Mouse (Mus musculus) kidney, postnatal 4 days (tissue): Measurements from ENCODE around the gene Anapc5.

ENCODE experiments used
- DNase-seq, 2 experiments: peaks; one replicate each; pipeline ENCODE4 v3.0.0; 2021; ENCODE audit warnings: mixed read lengths in 2 of 2

The Anapc5 gene

GRCm38 (mm10) chr5:122767283-122767682 is 53.9 kb downstream of the Anapc5 start:
- no peak for DNase-seq

- peak; percentile 71 to 77 for DNase-seq
Observed at GRCm38 (mm10) chr5:122764032-122764464, 57.1 kb downstream of the Anapc5 start.

GRCm38 (mm10) chr5:122763271-122764031 is 57.7 kb downstream of the Anapc5 start:
- DNase-seq = peak; percentile 31 to 51

GRCm38 (mm10) chr5:122756680-122757079 is 64.5 kb downstream of the Anapc5 start:
- DNase-seq = no peak

GRCm38 (mm10) chr5:122756144-122756543 is 65.0 kb downstream of the Anapc5 start:
- no peak for DNase-seq

- no peak for DNase-seq
Observed at GRCm38 (mm10) chr5:122755620-122756019, 65.5 kb downstream of the Anapc5 start.

- no peak for DNase-seq
Observed at GRCm38 (mm10) chr5:122754477-122754876, 66.7 kb downstream of the Anapc5 start.

GRCm38 (mm10) chr5:122747950-122748349 is 73.2 kb downstream of the Anapc5 start:
- no peak for DNase-seq

- peak in 1 of 2 experiments; percentile 39 for DNase-seq
Observed at GRCm38 (mm10) chr5:122743880-122744422, 77.2 kb downstream of the Anapc5 start.
